Mouse (Mus musculus): ENCODE measurements around the gene A530064D06Rik. TPM values are rescaled to one million over a fixed set of nuclear protein-coding genes. Genes with fewer than 3 reads are reported as not detected.
A peak's percentile ranks its signal among the peaks of the same experiment; 100 is the strongest.
"Not testable (repeated sequence)": the region's sequence is repeated elsewhere in the genome, so short reads cannot be mapped to it uniquely, and the experiment has no call there.

Gene A530064D06Rik
- total RNA-seq (2022), result not detected

DNA sequence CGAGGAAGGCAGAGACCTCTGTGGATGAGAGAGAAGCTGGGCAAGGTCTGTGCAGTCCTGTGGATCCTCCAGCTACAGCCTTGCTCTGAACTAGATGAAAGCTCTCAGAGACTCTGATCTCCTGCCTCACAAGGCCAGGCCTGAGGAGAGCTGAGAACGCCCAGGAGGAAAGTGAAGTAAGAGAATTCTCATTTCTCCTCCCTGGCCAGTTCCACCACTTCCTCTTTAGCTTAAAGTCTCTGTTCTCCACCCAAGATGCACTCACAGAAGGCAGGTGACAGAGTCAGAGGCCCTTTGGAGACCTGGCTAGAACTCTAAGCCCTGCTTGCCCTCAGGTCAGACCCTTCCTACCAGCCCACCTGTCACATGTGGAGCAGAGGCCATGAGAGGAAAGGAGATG is at the start of gene A530064D06Rik:
Gene A530064D06Rik, minus strand, starts transcription at position 173 of the 400 bp plus-strand sequence.
- not testable (repeated sequence) for DNase-seq (ENCODE audit: low spot score in 2 of 2)

- no peak for DNase-seq (ENCODE audit: low spot score in 2 of 2)
These were observed 48.4 kb upstream of the A530064D06Rik start for GRCm38 (mm10) chr17:48215429-48215828.

DNA sequence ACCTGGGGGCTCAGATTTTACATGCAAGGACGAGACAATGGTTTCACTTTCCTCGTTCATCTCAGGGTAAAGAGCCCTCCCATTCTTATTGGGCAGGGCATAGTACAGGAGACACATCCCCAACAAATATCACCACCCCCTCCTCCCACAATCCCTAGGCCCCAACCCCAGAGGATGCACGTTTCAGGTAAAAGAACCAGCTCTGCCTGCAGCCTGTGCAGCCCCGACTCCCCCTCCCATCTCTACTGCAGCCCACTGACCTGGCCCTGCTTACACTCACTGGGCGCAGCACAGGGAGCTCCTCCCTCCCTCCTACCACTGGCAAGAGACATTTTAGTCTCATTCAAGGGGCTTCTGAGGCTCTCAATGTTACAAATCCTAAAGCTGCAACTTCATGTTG is 46.4 kb upstream of the A530064D06Rik start:
- DNase-seq (ENCODE audit: low spot score in 2 of 2), result no peak

GRCm38 (mm10) chr17:48212596-48212995 is 45.5 kb upstream of the A530064D06Rik start:
- no peak for DNase-seq (ENCODE audit: low spot score in 2 of 2)

- DNase-seq (ENCODE audit: low spot score in 2 of 2), result no peak
These were observed 36.0 kb upstream of the A530064D06Rik start for GRCm38 (mm10) chr17:48203086-48203485.

DNA sequence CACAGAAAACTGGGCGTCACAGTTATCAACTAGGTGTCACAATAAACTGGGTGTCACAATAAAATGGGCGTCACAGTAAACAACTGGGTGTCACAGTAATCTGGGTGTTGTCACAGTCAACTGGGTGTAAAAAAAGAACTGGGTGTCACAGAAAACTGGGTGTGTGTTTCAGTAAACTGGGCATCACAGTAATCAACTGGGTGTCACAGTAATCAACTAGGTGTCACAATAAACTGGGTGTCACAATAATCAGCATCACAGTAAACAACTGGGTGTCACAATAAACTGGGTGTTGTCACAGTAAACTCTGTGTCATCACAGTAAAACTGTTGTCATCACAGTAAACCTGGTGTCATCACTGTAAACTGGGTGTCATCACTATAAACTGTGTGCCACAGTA is 25.3 kb upstream of the A530064D06Rik start:
- DNase-seq (ENCODE audit: low spot score in 2 of 2), result no peak

GRCm38 (mm10) chr17:48185252-48185651 is 18.2 kb upstream of the A530064D06Rik start:
- no peak for DNase-seq (ENCODE audit: low spot score in 2 of 2)

DNA sequence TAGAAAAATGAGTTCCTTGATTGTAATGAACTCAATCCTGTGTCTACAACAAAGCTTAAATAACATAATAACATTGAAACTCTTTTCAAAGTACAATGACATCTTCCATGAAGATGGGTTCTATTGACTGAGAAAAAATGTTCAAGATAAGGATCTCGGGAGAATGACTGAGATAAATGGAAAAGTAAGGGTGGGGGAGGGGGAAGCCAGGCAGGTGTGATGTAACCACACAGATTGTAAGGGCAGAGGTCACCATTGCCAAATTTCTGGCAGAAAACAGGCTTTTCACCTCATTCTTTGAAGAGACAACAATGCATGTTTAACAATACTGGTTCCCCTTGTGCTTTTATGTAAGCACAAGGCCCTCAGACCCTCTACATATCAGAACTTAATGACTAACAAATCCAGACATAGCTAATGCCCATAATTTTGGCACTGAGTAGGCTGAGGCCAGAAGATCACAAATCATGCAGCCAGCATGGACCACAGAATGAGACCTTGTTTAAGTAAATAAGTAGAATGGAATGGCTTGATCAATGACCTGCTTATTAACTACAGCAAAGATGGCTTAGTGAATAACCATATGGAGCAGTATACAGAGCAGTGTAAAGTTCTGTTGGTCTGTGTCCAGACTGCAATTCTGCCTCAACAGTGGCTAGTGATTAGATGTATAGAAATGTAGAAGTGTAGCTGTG is 9.5 kb downstream of the A530064D06Rik start:
- DNase-seq (ENCODE audit: low spot score in 2 of 2), result no peak

DNA sequence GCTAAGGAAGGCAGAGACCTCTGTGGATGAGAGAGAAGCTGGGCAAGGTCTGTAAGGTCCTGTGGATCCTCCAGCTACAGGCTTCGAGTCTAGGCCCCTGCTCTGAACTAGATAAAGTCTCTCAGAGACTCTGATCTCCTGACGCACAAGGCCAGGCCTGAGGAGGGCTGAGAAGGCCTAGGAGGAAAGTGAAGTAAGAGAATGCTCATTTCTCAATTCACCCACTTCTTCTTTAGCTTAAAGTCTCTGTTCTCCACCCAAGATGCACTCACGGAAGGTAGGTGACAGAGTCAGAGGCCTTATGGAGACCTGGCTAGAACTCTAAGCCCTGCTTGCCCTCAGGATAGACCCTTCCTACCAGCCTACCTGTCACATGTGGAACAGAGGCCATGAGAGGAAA is 21.0 kb downstream of the A530064D06Rik start, which contains the start of gene 9830107B12Rik:
Gene 9830107B12Rik, minus strand, starts transcription at position 149 of the 400 bp plus-strand sequence.
- DNase-seq (ENCODE audit: low spot score in 2 of 2), result no peak

DNA sequence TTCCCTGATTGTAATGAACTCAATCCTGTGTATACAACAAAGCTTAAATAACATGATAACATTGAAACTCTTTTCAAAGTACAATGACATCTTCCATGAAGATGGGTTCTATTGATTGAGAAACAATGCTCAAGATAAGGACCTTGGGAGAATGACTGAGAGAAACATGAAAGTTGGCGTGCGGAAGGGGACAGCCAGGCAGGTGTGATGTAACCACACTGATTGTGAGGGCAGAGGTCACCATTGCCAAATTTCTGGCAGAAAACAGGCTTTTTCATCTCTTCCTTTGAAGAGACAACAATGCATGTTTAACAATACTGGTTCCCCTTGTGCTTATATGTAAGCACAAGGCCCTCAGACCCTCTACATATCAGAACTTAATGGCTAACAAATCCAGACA is 34.3 kb downstream of the A530064D06Rik start:
- no peak for DNase-seq (ENCODE audit: low spot score in 2 of 2)

DNA sequence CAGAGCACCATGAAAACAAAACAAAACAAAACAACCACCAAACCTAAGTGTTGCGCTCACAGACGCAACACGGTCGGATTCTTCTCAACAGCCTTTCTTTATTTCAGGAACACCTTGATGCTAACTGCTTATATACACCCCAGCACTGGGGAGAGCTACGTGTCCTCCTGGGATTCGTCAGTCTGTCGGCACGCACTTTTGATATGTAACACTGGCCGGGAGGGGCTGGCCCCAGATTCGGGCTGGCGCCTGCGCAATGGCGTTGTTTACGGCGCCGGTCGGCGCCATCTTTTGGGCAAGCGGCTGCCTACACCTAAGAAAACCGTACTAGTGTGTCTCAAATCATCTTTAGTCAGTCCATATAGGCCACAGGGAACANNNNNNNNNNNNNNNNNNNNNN is 46.6 kb downstream of the A530064D06Rik start:
- DNase-seq (ENCODE audit: low spot score in 2 of 2), result no peak

DNA sequence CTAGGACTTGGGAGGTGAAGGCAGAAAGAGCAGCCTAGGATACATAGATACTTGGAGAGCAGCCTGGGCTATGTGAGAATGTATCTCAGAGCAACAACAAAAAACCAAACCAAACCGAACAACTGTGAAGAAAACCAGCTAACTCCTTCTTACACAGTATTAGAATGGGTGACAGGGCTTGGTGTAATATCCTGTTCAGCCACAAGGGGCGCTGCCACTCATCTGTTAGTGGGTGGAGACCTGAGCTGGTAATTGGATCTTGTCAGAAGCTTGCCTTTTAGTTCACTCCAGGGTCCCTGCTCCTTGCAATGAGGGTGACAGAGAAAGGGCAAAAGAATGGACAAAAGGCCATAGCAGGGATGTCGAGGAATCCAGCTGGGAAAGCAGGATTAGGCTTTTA is 47.4 kb downstream of the A530064D06Rik start:
- peak in 1 of 2 experiments; percentile 76 for DNase-seq (ENCODE audit: low spot score in 2 of 2)

GRCm38 (mm10) chr17:48118570-48118969 is 48.5 kb downstream of the A530064D06Rik start:
- DNase-seq (ENCODE audit: low spot score in 2 of 2), result no peak

DNA sequence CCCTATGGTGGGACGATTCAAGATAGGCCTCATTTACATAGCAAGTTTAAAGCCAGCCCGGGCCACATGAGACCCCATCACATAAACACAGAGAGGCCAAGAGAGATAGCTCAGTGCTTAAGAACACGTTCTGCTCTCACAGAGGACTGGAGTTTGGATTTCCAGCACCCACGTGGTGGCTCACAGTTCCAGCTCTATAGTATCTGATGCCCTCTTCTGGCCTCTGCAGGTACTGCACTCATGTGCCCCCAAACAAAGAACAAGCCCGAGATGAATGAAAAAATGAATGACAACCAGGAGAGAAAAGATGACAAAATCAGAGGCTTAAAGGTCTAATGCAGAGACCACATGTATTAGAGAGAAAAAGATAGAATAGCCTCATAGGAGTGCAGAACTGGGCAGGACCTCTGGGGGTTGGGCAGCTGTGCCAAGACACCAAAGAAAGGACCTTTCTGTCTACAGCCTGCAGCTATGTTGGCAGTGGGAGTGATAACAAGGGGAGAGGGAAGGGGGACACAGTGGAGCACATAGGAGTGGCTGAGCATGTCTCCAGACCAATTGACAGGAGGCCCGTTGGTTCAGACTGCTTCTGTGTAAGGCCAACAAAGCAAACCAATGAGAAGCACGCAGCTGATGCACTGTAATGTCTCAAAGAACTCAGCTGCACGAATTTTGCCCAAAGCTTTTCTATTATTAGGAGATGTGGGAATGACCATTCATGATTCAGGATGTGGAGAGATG is 56.4 kb downstream of the A530064D06Rik start:
- DNase-seq (ENCODE audit: low spot score in 2 of 2), result no peak

DNA sequence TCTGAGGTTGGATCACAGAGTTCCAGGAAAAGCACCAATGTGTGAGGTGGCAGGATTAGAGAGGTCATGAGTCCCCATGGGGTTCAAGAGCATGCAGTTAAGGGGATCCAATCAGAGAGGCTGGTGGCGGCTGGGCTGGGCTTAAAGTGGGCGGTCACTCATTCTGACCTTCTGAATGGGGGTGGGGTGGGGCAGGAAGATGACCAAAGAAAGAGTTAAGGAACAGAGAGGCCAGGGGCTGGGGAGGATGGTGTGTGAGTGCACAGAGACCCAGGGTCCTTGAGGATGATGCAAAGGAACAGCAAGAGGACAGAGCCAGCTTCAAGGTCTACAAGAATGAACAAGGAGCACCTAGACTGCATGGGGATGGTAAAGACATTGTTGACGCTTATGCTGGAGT is 58.6 kb downstream of the A530064D06Rik start:
- DNase-seq (ENCODE audit: low spot score in 2 of 2), result no peak

GRCm38 (mm10) chr17:48107862-48108261 is 59.2 kb downstream of the A530064D06Rik start:
- DNase-seq (ENCODE audit: low spot score in 2 of 2), result no peak

DNA sequence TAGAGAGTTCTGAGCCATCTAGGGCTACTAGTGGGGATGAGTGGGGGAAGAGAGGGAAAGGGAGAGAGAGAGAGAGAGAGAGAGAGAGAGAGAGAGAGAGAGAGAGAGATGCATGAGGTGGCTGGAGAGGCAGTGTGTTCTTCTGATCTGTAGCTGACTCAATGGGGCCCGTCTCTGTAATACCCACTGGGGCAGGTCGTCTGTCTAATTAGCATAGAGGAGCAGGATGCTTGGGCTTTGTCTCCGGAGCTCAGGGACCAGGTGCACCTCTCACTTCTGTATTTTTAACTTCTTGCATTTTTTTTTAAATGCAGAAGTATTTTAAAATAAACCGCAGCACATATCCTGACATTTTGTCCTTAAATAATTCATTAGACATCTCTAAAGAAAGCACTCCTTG is 59.7 kb downstream of the A530064D06Rik start:
- DNase-seq (ENCODE audit: low spot score in 2 of 2), result no peak

GRCm38 (mm10) chr17:48100441-48101417 is 66.3 kb downstream of the A530064D06Rik start:
- peak; percentile 64 to 79 for DNase-seq (ENCODE audit: low spot score in 2 of 2)

- no peak for DNase-seq (ENCODE audit: low spot score in 2 of 2)
These were observed 67.8 kb downstream of the A530064D06Rik start for GRCm38 (mm10) chr17:48099312-48099711.

All from left cerebral cortex, adult 8-10 months (tissue).